Mouse (Mus musculus): ENCODE measurements around the gene Tenm2. TPM values are rescaled to one million over a fixed set of nuclear protein-coding genes. Genes with fewer than 3 reads are reported as not detected.

Gene Tenm2
- polyA plus RNA-seq, 1 experiment from 2014 or later = 0.28 TPM

DNA sequence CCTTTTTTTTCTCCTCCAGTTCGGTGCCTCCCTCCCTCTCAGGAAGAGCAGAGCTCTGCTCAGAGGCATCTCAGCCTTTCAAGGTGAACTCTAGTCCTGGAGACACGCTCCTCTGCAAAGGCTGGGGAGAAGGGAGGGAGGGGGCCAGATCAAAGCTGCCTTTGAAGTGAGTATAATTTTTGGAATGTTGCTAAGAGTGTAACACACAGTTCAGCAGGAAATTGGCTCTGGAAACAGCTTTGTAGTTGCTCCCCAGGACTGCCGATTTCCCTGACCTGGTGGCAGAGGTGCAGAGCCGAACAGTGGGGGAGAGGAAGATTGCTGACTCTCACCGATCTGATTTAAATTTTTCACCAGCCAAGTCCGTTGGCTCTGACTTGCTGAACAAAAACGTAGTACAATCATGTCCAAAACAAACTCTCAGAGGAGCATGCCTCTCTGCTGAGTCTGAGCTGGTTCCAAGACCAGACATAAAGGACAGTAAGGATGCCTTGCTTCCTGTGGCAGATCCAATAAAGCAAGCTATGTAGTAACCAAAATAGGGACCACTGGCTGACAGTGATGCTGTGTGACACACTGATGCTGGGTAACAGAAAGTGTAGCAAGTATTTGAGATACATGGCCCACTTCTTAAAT lies 901.5 kb downstream of the Tenm2 start:
- Histone ChIP-seq H3K36me3 (ENCODE audit: insufficient read depth) (no peaks in the 10 kb centered on the region), H3K4me2 (no peak overlapping the region), H3K27me3 (ENCODE audit: insufficient read depth, low read length) (no peaks in the 10 kb centered on the region), H3K4me3 (ENCODE audit: low read depth, low read length) (no peak overlapping the region), H3K27ac (ENCODE audit: low read depth) (no peak overlapping the region), H3K9ac (no peak overlapping the region), H3K4me1 (ENCODE audit: insufficient read depth) (no peaks in the 10 kb centered on the region), H3K9me3 (ENCODE audit: low read depth, low read length) (no peaks in the 10 kb centered on the region)
- WGBS = 3% methylated on average over 7 of the region's 7 CpGs
- peak; percentile 16 for DNase-seq
- peak; percentile 62; the same call in 1 of the 2 replicates for ATAC-seq (ENCODE audit: insufficient read depth)
- TF ChIP-seq CTCF (IDR thresholded peaks at IDR 0.05; ENCODE audit: low read depth) = no peak

DNA sequence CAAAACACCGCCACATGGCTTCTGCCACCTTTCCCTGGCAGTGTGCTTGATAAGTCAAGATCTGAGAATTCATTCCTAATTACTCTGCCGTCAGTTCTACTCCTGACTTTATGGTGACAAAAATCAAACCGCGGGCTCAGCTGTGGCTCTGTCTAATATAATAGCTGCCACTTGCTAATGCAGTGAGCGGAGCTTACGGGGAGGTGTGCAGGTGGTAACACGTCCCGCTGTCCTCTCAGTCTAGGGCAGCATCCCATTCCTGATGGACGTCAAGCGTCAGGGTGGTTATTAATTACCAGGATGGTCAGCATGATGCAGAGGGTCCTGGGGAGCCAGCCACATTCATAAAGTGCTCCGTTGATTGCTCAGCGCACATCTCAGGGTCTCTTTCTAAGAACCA lies 903.5 kb downstream of the Tenm2 start:
- no peaks in the 10 kb centered on the region for H3K4me1 ChIP-seq (ENCODE audit: insufficient read depth)
- no peak overlapping the region for H3K4me3 ChIP-seq (ENCODE audit: low read depth, low read length)
- DNase-seq (no peak), ATAC-seq (ENCODE audit: insufficient read depth) (no peak)
- H3K4me2 ChIP-seq = no peak overlapping the region
- no peaks in the 10 kb centered on the region for H3K9me3 ChIP-seq (ENCODE audit: low read depth, low read length)
- H3K9ac ChIP-seq = no peak overlapping the region
- H3K36me3 ChIP-seq (ENCODE audit: insufficient read depth) = no peaks in the 10 kb centered on the region
- no peak for TF ChIP-seq CTCF (IDR thresholded peaks at IDR 0.05; ENCODE audit: low read depth)
- 44% methylated on average over 12 of the region's 12 CpGs for WGBS
- H3K27me3 ChIP-seq (ENCODE audit: insufficient read depth, low read length) = no peaks in the 10 kb centered on the region
- H3K27ac ChIP-seq (ENCODE audit: low read depth) = no peak overlapping the region

GRCm38 (mm10) chr11:36331408-36332178 lies 904.2 kb downstream of the Tenm2 start:
- Histone ChIP-seq H3K4me3 (ENCODE audit: low read depth, low read length) (no peak overlapping the region), H3K27me3 (ENCODE audit: insufficient read depth, low read length) (no peaks in the 10 kb centered on the region), H3K27ac (ENCODE audit: low read depth) (no peak overlapping the region), H3K4me1 (ENCODE audit: insufficient read depth) (no peaks in the 10 kb centered on the region), H3K36me3 (ENCODE audit: insufficient read depth) (no peaks in the 10 kb centered on the region), H3K4me2 (no peak overlapping the region), H3K9ac (no peak overlapping the region), H3K9me3 (ENCODE audit: low read depth, low read length) (no peaks in the 10 kb centered on the region)
- no peak for TF ChIP-seq CTCF (IDR thresholded peaks at IDR 0.05; ENCODE audit: low read depth)
- DNase-seq (peak; percentile 11), ATAC-seq (ENCODE audit: insufficient read depth) (no peak)
- 50% methylated on average over 13 of the region's 13 CpGs for WGBS

DNA sequence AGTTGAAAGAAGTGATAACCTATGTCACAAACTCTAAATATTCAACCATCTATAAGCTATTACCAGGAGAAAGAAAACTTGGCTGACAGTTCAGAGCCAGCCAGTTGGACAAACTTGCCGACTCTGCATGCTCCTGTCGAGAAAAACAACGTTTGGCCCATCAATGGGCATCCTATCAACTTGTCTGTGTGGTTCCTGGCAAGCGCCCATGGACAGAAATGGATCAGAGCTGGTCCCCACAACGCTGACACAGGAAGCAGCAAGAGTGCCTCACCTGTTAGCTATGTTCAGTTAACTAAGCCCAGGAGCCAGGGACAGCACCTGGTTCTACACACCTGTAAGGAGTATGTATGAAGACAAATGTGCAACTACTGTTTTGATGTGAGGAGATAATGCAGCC lies 908.5 kb downstream of the Tenm2 start:
- WGBS = 50% methylated on average over 5 of the region's 5 CpGs
- Histone ChIP-seq H3K27ac (ENCODE audit: low read depth) (no peak overlapping the region), H3K9me3 (ENCODE audit: low read depth, low read length) (no peaks in the 10 kb centered on the region), H3K27me3 (ENCODE audit: insufficient read depth, low read length) (no peaks in the 10 kb centered on the region), H3K4me1 (ENCODE audit: insufficient read depth) (no peaks in the 10 kb centered on the region), H3K36me3 (ENCODE audit: insufficient read depth) (no peaks in the 10 kb centered on the region), H3K9ac (no peak overlapping the region), H3K4me3 (ENCODE audit: low read depth, low read length) (no peak overlapping the region), H3K4me2 (no peak overlapping the region)
- ATAC-seq (ENCODE audit: insufficient read depth) (no peak), DNase-seq (no peak)
- TF ChIP-seq CTCF (IDR thresholded peaks at IDR 0.05; ENCODE audit: low read depth) = no peak

DNA sequence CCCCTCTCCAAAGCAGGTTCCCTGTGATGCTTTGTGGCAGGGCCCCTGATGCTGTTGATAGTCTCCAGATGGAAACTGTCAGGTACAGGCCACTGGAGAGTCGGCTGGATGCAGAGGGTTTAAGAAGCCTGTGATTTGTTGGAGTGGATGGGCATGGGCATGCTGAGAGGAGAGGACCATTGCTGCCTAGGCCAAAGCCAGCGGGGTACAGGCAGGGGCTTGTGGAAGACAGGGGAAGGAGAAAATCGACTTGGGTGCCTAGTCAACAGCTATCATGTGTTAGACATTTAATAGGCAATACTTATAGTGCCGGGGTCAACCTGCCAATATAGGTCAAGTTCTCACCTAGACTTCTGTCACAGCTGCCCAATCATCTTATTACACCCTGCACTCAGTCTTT lies 926.4 kb downstream of the Tenm2 start:
- no peak overlapping the region for H3K4me3 ChIP-seq (ENCODE audit: low read depth, low read length)
- no peak for TF ChIP-seq CTCF (IDR thresholded peaks at IDR 0.05; ENCODE audit: low read depth)
- DNase-seq (no peak), ATAC-seq (ENCODE audit: insufficient read depth) (no peak)
- no peaks in the 10 kb centered on the region for H3K4me1 ChIP-seq (ENCODE audit: insufficient read depth)
- no peak overlapping the region for H3K9ac ChIP-seq
- H3K9me3 ChIP-seq (ENCODE audit: low read depth, low read length) = no peaks in the 10 kb centered on the region
- H3K4me2 ChIP-seq = no peak overlapping the region
- H3K27me3 ChIP-seq (ENCODE audit: insufficient read depth, low read length) = no peaks in the 10 kb centered on the region
- H3K27ac ChIP-seq (ENCODE audit: low read depth) = no peak overlapping the region
- H3K36me3 ChIP-seq (ENCODE audit: insufficient read depth) = no peaks in the 10 kb centered on the region
- 52% methylated on average over 4 of the region's 4 CpGs for WGBS

DNA sequence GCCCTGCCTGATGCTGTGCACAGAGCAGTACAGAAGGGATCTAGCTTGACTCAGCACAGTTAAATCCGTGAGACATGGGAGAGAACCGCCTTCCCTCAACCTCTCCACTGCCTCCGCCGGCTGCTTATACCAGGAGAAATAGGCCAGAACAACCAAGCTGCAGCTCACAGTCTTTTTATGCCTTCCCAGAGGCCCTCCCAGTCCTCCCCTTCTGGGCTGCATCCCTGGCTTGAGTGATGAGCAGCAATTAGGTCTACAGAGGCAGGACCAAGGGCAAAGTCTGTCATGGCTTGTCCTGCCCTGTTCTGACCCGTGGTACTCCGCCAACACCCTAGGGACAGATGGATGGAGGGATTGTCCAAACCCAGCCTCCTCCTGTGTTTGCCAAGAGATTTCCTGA lies 928.5 kb downstream of the Tenm2 start:
- H3K4me2 ChIP-seq = no peak overlapping the region
- no peaks in the 10 kb centered on the region for H3K27me3 ChIP-seq (ENCODE audit: insufficient read depth, low read length)
- H3K27ac ChIP-seq (ENCODE audit: low read depth) = no peak overlapping the region
- no peak for DNase-seq
- no peak for ATAC-seq (ENCODE audit: insufficient read depth)
- H3K4me3 ChIP-seq (ENCODE audit: low read depth, low read length) = no peak overlapping the region
- no peak for TF ChIP-seq CTCF (IDR thresholded peaks at IDR 0.05; ENCODE audit: low read depth)
- 89% methylated on average over 6 of the region's 6 CpGs for WGBS
- no peaks in the 10 kb centered on the region for H3K4me1 ChIP-seq (ENCODE audit: insufficient read depth)
- no peak overlapping the region for H3K9ac ChIP-seq
- H3K9me3 ChIP-seq (ENCODE audit: low read depth, low read length) = no peaks in the 10 kb centered on the region
- H3K36me3 ChIP-seq (ENCODE audit: insufficient read depth) = no peaks in the 10 kb centered on the region

GRCm38 (mm10) chr11:36305348-36305950 lies 930.3 kb downstream of the Tenm2 start:
- Histone ChIP-seq H3K36me3 (ENCODE audit: insufficient read depth) (no peaks in the 10 kb centered on the region), H3K4me2 (no peak overlapping the region), H3K27ac (ENCODE audit: low read depth) (no peak overlapping the region), H3K9ac (no peak overlapping the region), H3K9me3 (ENCODE audit: low read depth, low read length) (no peaks in the 10 kb centered on the region), H3K4me1 (ENCODE audit: insufficient read depth) (no peaks in the 10 kb centered on the region), H3K4me3 (ENCODE audit: low read depth, low read length) (no peak overlapping the region), H3K27me3 (ENCODE audit: insufficient read depth, low read length) (no peaks in the 10 kb centered on the region)
- 46% methylated on average over 10 of the region's 10 CpGs for WGBS
- DNase-seq (no peak), ATAC-seq (ENCODE audit: insufficient read depth) (no peak)
- no peak for TF ChIP-seq CTCF (IDR thresholded peaks at IDR 0.05; ENCODE audit: low read depth)
